Mouse (Mus musculus): ENCODE data around the gene Uggt2.

DNA sequence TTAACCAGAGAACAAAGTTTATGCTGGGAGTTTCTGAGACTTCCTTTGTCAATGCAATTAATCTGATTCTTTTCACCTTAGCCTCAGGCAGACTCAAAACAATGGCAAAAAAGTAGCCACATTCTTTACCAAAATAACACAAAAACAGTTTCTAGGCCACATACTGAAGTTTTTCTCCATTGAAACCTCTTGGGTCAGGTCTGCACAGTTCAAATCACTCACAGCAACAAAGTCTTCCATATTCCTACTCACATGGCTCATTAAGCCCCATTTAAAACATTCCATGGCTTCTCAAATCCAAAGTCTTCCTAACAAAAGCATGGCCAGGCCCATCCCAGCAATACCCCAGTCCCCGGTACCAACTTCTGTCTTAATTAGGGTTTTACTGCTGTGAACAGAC, 46.3 kb downstream of the Uggt2 start:
- TF ChIP-seq CTCF (IDR thresholded peaks at IDR 0.05; ENCODE audit: low read depth) = no peak
- TF ChIP-seq EP300 (IDR thresholded peaks at IDR 0.05; ENCODE audit: low read depth) = no peak
